Mouse (Mus musculus) midbrain, postnatal 0 days (tissue): ENCODE results near the gene Kcnj1. TPM values are rescaled to one million over a fixed set of nuclear protein-coding genes. Genes with fewer than 3 reads are reported as not detected.

Experiments
- ATAC-seq: fragments of 200-750 bp; cut with Nextera tagmentation; 2 replicates; pipeline ENCODE4 v1.8.0; 2017; ENCODE audit warnings: moderate number of reproducible peaks, mild to moderate bottlenecking, moderate TSS enrichment, moderate library complexity; ENCODE audit not compliant: low FRiP score
- DNase-seq: peaks from one replicate; pipeline ENCODE4 v3.0.0-alpha.2; 2015; ENCODE audit warnings: low spot score
- H3K27ac ChIP-seq: fragments of 300-500 bp; sonication (generic); 2 replicates; pipeline ENCODE4 v1.5.1; 2014; ENCODE audit warnings: low read depth, mild to moderate bottlenecking, low read length, mixed read lengths
- H3K27me3 ChIP-seq: fragments of 300-500 bp; sonication (generic); 2 replicates; pipeline ENCODE4 v1.6.1; 2014; ENCODE audit warnings: low read length, control low read depth, mixed read lengths; ENCODE audit not compliant: insufficient read depth
- H3K36me3 ChIP-seq: fragments of 300-500 bp; sonication (generic); 2 replicates; pipeline ENCODE4 v1.6.1; 2014; ENCODE audit warnings: low read length, control low read depth, mixed read lengths; ENCODE audit not compliant: insufficient read depth
- H3K4me1 ChIP-seq: fragments of 300-500 bp; sonication (generic); 2 replicates; pipeline ENCODE4 v1.6.1; 2014; ENCODE audit warnings: mild to moderate bottlenecking, control low read depth, antibody characterized with exemption, low read length, mixed read lengths; ENCODE audit not compliant: insufficient read depth
- H3K4me2 ChIP-seq: fragments of 300-500 bp; sonication (generic); 2 replicates; pipeline ENCODE4 v1.6.1; 2014; ENCODE audit warnings: low read depth, mild to moderate bottlenecking, low read length, mixed read lengths; ENCODE audit not compliant: poor library complexity, severe bottlenecking
- H3K4me3 ChIP-seq: fragments of 300-500 bp; sonication (generic); 2 replicates; pipeline ENCODE4 v1.5.1; 2014; ENCODE audit warnings: low read depth, mild to moderate bottlenecking, low read length, moderate library complexity
- H3K9ac ChIP-seq: fragments of 300-500 bp; sonication (generic); replicated peaks from 2 replicates; pipeline ENCODE4 v1.6.1; 2014; ENCODE audit warnings: mild to moderate bottlenecking, low read length, moderate library complexity, mixed read lengths; ENCODE audit not compliant: poor library complexity, severe bottlenecking
- H3K9me3 ChIP-seq: fragments of 300-500 bp; sonication (generic); 2 replicates; pipeline ENCODE4 v1.6.1; 2016; ENCODE audit warnings: low read length, control low read depth
- CTCF ChIP-seq: IDR thresholded peaks from 2 replicates; pipeline ENCODE4 v1.5.1; 2016; ENCODE audit warnings: antibody characterized with exemption, mild to moderate bottlenecking
- WGBS: fragments of 180-500 bp; shearing (Covaris S2); extraction: QIAGEN DNeasy Blood & Tissue Kit; methylation state at CpG from one replicate; pipeline ENCODE4 v1.1.7; 2014; 5-methylcytosine and 5-hydroxymethylcytosine counted together
- polyA plus RNA-seq: library from polyadenylated mRNA; unstranded; fragments of >200 nt; fragmentation: Nextera tagmentation; extraction: Ambion mirVana; gene quantifications from 2 replicates; pipeline ENCODE4 v1.2.1, GENCODE M21; 2015
- total RNA-seq: library from RNA; depleted of rRNA; stranded (reverse); fragments of >200 nt; gene quantifications from 2 replicates; pipeline ENCODE4 v1.2.3, GENCODE M21; 2014; rRNA removed

The Kcnj1 gene
- total and polyA plus RNA-seq, 2 experiments from 2014 or later, result not detected

GRCm38 (mm10) chr9:32445789-32446188 lies 73.5 kb downstream of the Kcnj1 start:
- no peaks in the 10 kb centered on the region for H3K9me3 ChIP-seq
- no peak overlapping the region for H3K9ac ChIP-seq
- ATAC-seq (no peak), DNase-seq (peak; percentile 30)
- WGBS, result 61% methylated on average over 3 of the region's 3 CpGs
- no peak overlapping the region for H3K27ac ChIP-seq
- H3K27me3 ChIP-seq, result no peaks in the 10 kb centered on the region
- H3K4me2 ChIP-seq, result no peak overlapping the region
- peak; percentile 53 for TF ChIP-seq CTCF
- H3K36me3 ChIP-seq, result no peaks in the 10 kb centered on the region
- H3K4me3 ChIP-seq, result no peak overlapping the region
- H3K4me1 ChIP-seq, result no peaks in the 10 kb centered on the region

DNA sequence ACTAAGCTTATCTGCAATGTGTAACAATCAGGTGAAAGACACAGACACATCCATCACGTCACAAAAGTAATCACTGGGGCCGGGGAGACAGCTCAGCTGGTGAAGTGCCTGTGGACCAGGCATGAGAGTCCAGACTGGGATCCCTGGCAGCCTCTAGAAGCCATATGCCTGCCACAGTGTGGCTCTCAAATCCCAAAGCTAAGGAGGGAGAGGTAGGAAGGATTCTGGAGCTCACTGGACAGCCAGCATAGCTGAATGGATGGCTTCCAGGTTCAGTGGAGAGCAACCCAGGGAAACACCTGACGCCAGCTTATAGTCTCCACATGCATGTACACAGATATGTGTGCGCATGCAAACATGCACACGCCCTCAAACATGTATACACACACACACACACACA lies 76.5 kb downstream of the Kcnj1 start:
- WGBS, result 84% methylated on average over 5 of the region's 5 CpGs
- no peak for DNase-seq
- Histone ChIP-seq H3K27ac (no peak overlapping the region), H3K27me3 (no peaks in the 10 kb centered on the region), H3K4me1 (no peaks in the 10 kb centered on the region), H3K4me2 (no peak overlapping the region), H3K9ac (no peak overlapping the region), H3K36me3 (no peaks in the 10 kb centered on the region), H3K4me3 (no peak overlapping the region), H3K9me3 (no peaks in the 10 kb centered on the region)
- TF ChIP-seq CTCF, result no peak
- no peak for ATAC-seq

Other genes starting within 250 kb of the Kcnj1 start
- gene Kcnj5, start 28.1 kb upstream of the Kcnj1 start, total RNA-seq, result 1.9 and 3.2 TPM in 2 replicates
- 1.2 and 1.4 TPM in 2 replicates for gene Kcnj5, start 28.1 kb upstream of the Kcnj1 start, polyA plus RNA-seq
- 8.4 and 9.1 TPM in 2 replicates for gene Fli1, start 170.4 kb downstream of the Kcnj1 start, total RNA-seq
- gene Fli1, start 170.4 kb downstream of the Kcnj1 start, polyA plus RNA-seq, result 5.5 and 5.9 TPM in 2 replicates